Mouse (Mus musculus) c-Kit-positive CD71-positive TER-119-negative erythroid progenitor cells, embryonic 14.5 days (primary cell): ENCODE data around the gene Cdh23.

ENCODE experiments used
- DNase-seq: peaks from one replicate; pipeline ENCODE4 v3.0.0-alpha.2; 2013; ENCODE audit warnings: low read depth

The Cdh23 gene

GRCm38 (mm10) chr10:60474549-60474948 is 221.7 kb downstream of the Cdh23 start:
- DNase-seq, result no peak

GRCm38 (mm10) chr10:60473782-60474322 is 222.4 kb downstream of the Cdh23 start:
- DNase-seq, result no peak

- DNase-seq, result no peak
These were observed 228.5 kb downstream of the Cdh23 start for GRCm38 (mm10) chr10:60467752-60468151.

GRCm38 (mm10) chr10:60463953-60464647 is 232.2 kb downstream of the Cdh23 start:
- DNase-seq, result no peak

GRCm38 (mm10) chr10:60456662-60457397 is 239.5 kb downstream of the Cdh23 start:
- DNase-seq, result no peak

GRCm38 (mm10) chr10:60455193-60455592 is 241.1 kb downstream of the Cdh23 start:
- no peak for DNase-seq

- DNase-seq, result no peak
These were observed 249.1 kb downstream of the Cdh23 start for GRCm38 (mm10) chr10:60447186-60447585.

- DNase-seq, result no peak
These were observed 251.2 kb downstream of the Cdh23 start for GRCm38 (mm10) chr10:60445031-60445593.

- no peak for DNase-seq
These were observed 253.2 kb downstream of the Cdh23 start for GRCm38 (mm10) chr10:60443078-60443477.

GRCm38 (mm10) chr10:60442321-60442720 is 254.0 kb downstream of the Cdh23 start:
- no peak for DNase-seq

- DNase-seq, result no peak
These were observed 263.6 kb downstream of the Cdh23 start for GRCm38 (mm10) chr10:60432679-60433078.

- no peak for DNase-seq
These were observed 265.7 kb downstream of the Cdh23 start for GRCm38 (mm10) chr10:60430591-60430990.

- DNase-seq, result no peak
These were observed 266.3 kb downstream of the Cdh23 start for GRCm38 (mm10) chr10:60430001-60430400.

GRCm38 (mm10) chr10:60422756-60423155 is 273.5 kb downstream of the Cdh23 start:
- DNase-seq, result no peak

GRCm38 (mm10) chr10:60419624-60420023 is 276.7 kb downstream of the Cdh23 start:
- no peak for DNase-seq

- DNase-seq, result peak; percentile 28
These were observed 278.2 kb downstream of the Cdh23 start for GRCm38 (mm10) chr10:60418137-60418536.

- no peak for DNase-seq
These were observed 279.2 kb downstream of the Cdh23 start for GRCm38 (mm10) chr10:60417041-60417440.

GRCm38 (mm10) chr10:60413756-60414155 is 282.5 kb downstream of the Cdh23 start:
- DNase-seq, result no peak

- DNase-seq, result no peak
These were observed 284.5 kb downstream of the Cdh23 start for GRCm38 (mm10) chr10:60411794-60412193.

GRCm38 (mm10) chr10:60407831-60408230 is 288.5 kb downstream of the Cdh23 start:
- peak; percentile 16 for DNase-seq

- no peak for DNase-seq
These were observed 290.7 kb downstream of the Cdh23 start for GRCm38 (mm10) chr10:60405460-60406177.
